Mouse (Mus musculus) T-helper 2 cell (primary cell): ENCODE measurements around the gene Asic4.

Source experiments
- in situ Hi-C: fragments of 300-600 bp; cut with MboI, MseI; formaldehyde crosslinking; loops from one replicate; pipeline ENCODE4 v1.15.1; 2025; ENCODE audit warnings: high pct_unique_total_duplicates

The Asic4 gene

DNA sequence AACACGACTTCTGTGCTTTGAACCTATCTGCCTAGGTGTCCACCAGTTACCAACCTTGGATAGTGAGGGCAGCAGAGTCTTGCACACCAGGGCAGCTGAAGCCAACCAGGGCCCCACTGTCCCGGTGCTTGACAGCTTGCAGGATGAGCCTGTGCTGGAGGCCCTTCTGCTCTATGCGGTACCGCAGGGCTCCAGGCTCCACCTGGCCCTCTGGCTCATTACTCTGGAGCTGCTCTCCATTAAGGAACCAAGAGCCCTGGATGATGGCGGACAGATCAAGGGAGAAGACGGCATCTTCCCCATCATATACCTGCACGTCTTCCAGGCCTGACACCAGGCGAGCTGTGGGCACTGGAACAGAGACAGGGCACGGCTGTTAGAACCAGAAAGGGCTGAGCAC lies 51.7 kb downstream of the Asic4 start:
- in situ Hi-C loops, result no loop called here

- in situ Hi-C loops, result no loop called here
These were observed 52.9 kb downstream of the Asic4 start for GRCm38 (mm10) chr1:75502945-75503650.

DNA sequence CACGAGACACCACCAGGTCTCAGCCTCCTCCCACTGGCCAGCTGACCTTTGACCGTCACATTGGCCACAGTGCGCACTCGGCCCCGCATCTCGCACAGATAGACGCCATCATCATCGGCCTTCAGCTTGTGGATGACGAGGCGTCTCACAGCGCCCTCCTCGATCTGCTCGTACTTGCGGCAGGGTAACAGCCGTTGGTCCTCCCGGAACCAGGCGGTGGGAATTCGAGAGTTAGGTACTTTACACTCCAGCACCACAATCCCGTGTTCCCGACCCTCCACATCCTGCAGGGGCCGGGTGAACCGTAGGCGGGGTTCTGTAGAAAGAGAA lies 53.4 kb downstream of the Asic4 start:
- in situ Hi-C loops, result no loop called here

GRCm38 (mm10) chr1:75504256-75505045 lies 54.2 kb downstream of the Asic4 start:
- in situ Hi-C loops, result no loop called here

GRCm38 (mm10) chr1:75505159-75505955 lies 55.1 kb downstream of the Asic4 start:
- in situ Hi-C loops, result no loop called here

- in situ Hi-C loops, result no loop called here
These were observed 56.0 kb downstream of the Asic4 start, which contains the start of gene Obsl1 for GRCm38 (mm10) chr1:75505956-75506831. Obsl1 (minus strand) TSS chr1:75506452.

DNA sequence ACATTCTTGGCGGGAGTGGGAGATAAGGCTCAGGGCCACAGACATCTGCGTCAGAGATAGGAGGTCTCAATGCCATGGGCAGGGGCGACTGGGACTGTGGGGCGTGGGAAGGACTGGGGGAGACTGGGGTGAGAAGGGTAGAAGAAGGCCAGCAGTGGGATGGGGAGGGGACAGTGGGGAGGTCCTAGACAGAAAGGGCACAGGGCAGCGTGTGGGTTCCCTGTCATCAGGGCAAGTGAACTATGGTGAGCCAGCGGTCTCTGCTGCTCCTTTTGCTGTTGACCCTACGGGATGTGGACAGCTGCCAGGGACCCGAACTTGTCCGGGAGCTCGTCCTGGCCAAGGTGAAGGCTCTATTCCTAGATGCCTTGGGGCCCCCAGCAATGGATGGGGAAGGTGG lies 56.8 kb downstream of the Asic4 start, which contains the start of gene Inha:
Inha (plus strand) TSS at position 72 of the 400 bp plus-strand sequence.
- in situ Hi-C loops, result no loop called here

DNA sequence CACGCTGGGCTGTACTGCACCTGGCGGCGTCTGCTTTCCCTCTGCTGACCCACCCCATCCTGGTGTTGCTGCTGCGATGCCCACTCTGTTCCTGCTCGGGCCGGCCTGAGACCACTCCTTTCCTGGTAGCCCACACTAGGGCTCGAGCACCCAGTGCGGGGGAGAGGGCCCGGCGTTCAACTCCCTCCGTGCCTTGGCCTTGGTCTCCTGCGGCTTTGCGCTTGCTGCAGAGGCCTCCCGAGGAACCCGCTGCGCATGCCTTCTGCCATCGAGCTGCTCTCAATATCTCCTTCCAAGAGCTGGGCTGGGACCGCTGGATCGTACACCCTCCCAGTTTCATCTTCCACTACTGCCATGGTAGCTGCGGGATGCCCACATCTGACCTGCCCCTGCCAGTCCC lies 59.4 kb downstream of the Asic4 start:
- in situ Hi-C loops, result no loop called here

GRCm38 (mm10) chr1:75510154-75510553 lies 59.9 kb downstream of the Asic4 start:
- in situ Hi-C loops, result no loop called here

DNA sequence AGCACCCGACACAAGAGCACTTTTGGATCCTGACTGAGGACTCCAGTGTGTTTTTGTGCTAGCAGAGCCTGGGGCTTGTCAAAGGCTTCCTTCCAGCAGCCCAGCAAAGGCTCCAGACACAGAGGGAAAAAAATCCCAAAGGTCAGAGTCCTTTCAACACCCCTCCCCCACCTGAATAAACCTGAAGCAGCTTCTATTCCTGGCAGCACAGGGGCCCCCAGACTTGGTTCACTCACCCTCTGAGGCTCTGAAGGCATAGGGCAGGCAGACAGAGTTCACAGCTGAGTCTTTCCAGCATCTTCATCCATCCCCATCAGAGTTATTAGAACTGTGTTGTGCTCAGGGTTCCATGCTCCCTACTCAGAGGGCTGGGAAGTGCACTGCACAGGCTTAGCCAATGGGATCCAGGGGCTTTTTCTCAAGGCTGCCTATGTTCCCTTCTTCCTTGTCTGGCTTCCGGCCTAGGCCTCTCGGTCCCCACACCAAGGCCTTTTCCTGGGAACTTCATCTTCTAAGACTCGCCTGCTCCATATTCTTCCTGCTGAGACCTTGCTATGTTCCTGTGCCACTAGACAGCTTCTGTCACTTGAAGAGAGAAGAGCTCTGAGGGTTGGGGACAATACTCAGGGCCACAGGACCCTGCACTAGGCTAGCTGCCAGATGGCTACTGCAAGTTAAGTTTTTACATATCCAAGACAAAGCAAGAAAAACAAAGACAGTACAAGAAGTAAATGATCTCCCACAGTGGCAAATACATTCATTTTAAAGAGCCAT lies 61.4 kb downstream of the Asic4 start:
- in situ Hi-C loops, result no loop called here

- in situ Hi-C loops, result no loop called here
These were observed 62.3 kb downstream of the Asic4 start for GRCm38 (mm10) chr1:75512550-75512949.

GRCm38 (mm10) chr1:75516703-75517380 lies 66.6 kb downstream of the Asic4 start:
- in situ Hi-C loops, result no loop called here

DNA sequence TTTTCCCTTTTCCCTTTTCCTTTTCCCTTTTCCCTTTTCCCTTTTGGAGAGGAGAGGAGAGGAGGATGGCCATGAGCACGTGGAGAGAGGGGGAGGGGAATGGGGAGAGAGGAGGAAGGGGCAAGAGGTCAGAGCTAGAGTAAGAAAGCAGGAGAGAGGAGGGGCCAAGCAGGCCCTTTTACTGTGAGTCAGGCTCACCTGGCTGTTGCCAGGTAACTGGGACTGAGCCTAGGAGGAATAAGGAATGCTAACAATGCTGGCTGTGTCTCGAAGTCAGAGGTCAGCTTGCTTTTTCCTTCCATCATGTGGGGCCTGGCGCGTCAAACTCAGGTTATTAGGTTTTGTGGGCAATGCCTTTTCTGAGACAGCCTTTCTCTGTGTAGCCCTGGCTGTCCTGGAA lies 67.7 kb downstream of the Asic4 start:
- in situ Hi-C loops, result no loop called here

DNA sequence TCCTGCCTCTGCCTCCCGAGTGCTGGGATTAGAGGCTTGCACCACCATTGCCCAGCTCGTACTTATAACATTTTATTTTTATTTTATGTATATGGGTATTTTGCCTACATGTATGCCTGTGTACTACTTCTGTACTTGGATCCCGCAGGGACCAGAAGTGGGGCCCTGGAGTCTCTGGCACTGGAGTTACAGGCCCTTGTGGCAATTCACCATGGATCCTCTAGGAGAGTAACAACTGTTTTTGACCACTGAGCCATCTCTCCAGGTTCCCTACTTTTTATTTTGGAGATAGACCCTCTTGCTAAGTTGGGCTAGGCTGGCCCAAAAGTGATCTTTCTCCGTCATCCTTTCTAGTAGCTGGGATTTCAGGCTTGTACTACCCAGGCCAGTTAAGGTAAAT lies 68.2 kb downstream of the Asic4 start:
- in situ Hi-C loops, result no loop called here

DNA sequence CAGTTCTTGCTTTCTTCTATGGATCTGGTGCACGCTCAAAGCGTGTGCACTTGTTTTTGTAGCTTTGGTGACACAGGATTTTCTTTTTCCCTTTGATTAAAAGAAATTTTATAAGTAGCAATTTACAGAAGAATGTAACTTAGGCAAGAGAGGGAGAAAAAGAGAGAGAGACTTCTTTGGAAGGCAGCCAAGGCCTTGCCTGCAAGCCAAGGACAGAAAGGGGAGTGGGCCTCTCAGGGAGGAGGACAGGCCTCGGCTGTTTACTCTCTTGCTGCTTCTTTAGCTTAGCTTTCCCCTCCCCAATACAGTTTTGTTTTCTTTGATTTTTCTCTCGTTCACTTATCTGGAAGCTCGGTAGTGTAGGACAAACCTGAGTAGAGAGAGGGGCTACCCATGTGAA lies 69.3 kb downstream of the Asic4 start:
- in situ Hi-C loops, result no loop called here

GRCm38 (mm10) chr1:75521321-75522031 lies 71.2 kb downstream of the Asic4 start, which contains the start of gene Stk11ip:
Stk11ip (plus strand) TSS chr1:75521529.
- in situ Hi-C loops, result loop anchor here (5.0 kb wide), 1 partner anchor 39 kb away; no protein-coding TSS in a partner anchor
